Mouse (Mus musculus): ENCODE results near the gene Nf1. TPM values are rescaled to one million over a fixed set of nuclear protein-coding genes. Genes with fewer than 3 reads are reported as not detected.
"Not testable (repeated sequence)": the region's sequence is repeated elsewhere in the genome, so short reads cannot be mapped to it uniquely, and the experiment has no call there.

Nf1 gene
- polyA plus RNA-seq (2017; shearing (Covaris generic)): 1 to 10 TPM; 1.6 to 2.5 TPM

GRCm38 (mm10) chr11:79339234-79339807 is at the start of gene Nf1:
TSS of gene Nf1 (plus strand) at chr11:79339693.
- ATAC-seq: peak; percentile 77

DNA sequence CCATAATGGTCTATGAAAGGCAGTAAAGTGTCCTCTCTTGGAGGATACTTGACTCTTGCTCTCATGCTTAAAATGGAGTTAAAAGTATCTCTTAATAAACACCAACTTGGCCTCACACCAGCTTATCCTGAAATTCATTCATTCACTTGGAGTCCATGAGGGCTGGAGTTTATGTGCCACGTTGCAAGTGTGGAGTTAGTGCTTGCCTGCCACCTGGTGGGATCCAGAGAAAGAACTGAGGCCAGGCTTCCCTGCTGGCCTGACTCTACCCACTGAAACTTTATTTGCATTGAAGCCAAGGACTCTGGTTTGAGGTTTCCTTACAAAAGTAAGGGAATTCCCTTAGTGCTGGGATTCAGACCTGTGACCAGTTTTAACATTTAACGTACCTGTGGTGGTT is 49.0 kb upstream of the Nf1 start:
- ATAC-seq: no peak

- ATAC-seq: no peak
Observed at GRCm38 (mm10) chr11:79291651-79292050, 47.8 kb upstream of the Nf1 start.

DNA sequence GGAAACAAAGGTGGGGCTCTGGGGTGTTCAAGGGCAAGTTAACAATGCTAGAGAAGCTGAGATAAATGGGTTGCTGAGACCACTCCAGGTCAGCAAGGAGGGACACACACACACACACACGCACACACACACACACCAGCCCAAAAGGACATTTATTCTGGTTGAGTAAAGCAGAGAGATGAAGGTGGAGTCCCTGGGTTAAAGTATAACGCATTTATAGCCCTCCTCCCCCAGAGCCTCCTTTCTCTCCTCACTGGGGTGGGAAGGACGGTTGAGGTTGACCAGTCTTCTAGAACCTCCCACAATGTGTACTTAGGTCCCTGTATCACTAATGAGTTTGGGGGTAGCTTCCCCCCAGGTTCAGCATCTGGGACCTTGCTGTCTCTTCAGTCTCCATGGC is 47.4 kb upstream of the Nf1 start:
- no peak for ATAC-seq

DNA sequence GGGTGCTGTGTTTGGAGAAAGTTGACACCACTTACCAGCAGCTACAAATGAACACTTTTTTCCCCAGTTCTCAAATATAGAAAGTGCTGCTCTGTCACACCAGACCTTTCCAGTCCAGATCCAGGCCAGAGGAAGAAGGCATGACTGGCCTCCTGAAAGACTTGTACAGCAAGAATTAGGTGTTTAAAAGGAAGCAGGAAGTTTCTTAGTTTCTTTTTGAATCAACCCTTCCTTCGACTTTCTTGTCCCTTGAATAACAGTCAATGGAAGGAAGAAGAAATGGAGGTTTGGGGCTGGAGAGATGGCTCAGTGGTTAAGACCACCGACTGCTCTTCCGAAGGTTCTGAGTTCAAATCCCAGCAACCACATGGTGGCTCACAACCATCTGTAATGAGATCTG is 46.5 kb upstream of the Nf1 start:
- no peak for ATAC-seq

GRCm38 (mm10) chr11:79293971-79294370 is 45.5 kb upstream of the Nf1 start:
- no peak for ATAC-seq

DNA sequence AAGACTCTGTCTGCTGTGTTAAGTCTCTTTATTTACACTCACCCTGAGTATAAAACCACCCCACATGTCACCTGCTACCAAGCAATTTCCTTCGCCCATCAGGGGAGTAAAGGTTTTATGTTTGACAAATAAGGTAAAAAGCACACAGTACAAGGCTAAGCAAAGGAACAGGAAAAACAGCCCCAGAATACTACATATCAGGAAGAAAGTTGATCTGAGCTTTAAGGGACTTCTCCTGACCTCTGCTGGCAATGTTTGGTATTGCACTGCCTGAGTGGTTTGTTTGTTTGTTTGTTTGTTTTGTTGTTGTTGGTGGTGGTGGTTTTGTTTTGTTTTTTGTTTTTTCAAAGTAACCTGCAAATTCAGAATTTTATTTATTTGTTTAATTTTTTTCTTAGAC is 43.3 kb upstream of the Nf1 start:
- ATAC-seq: no peak

DNA sequence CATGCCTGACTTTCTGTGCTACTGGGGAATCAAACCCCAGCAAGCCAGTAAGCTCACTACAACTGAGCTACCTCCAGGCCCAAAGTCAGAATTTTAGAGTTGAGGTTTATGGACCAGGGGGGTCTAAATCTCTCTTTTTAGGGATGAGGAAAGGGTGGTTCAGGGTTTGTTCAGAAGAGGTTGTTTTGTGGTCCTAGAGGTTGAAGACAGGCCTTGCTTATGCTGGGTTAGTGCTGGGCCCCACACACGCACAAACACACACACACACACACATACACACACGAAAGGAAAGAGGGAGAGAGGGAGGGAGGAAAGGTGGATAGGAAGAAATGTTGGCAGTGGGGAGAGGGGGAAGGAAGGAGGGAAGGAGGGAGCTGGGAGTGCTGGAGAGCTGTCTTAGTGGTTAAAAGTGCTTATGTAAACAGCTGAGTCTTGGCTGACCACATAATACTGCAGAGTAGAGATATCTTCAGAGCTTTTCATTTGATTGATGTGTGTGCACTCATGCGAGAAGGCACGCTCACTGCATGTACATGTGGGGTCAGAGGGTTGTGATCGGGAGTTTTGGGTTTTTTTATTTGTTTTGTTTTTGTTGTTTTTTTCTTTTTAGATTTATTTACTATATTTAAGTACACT is 42.5 kb upstream of the Nf1 start, which contains the start of gene Gm9964:
Gene Gm9964 (minus strand): TSS at position 51 of the 636 bp plus-strand sequence.
- ATAC-seq: no peak

DNA sequence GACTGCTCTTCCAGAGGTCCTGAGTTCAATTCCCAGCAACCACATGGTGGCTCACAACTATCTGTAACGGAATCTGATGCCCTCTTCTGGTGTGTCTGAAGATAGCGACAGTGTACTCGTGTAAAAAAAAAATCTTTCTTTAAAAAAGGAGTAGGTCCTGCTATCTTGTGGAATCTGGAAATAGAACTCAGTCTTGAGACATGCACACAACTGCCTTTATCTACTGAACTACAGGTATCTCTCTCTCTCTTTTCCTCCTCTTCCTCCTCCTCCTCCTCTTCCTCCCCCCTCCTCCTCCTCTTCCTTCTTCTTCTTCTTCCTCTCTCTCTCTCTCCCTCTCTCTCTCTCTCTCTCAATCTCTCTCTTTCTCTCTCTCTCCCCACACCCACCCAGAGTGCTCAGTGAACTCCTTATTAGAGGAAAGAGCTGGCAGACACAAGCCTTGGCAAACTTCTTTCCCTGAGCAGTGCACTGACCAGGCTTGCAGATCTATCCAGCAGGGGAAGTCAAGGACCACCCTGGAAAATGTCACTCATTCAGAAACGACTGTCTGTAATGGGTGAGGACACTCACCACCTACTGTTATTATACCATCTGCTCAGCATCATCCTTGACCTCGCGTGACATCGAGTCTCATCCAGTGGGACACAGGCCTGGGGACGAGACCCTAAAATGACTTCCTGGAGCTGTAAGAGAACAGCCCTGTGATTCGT is 39.6 kb upstream of the Nf1 start:
- no peak for ATAC-seq

DNA sequence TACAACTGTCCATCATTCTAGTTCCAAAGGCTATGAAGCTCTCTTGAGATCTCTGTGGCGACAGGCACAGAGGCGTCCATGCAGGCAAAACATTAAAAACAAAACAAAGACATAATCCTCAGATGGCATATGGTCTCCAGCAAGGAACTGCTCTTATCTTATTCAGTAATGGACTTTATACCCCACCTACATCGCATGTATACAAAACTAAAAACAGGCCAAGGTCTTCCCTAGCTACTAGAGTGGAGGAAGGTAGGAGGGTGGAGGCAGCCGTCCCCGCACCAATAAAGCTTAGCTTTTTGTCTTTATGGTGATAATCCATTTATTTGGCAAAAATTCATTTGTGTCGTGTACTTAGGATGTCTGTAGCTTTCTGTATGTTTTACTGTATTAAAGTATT is 36.4 kb upstream of the Nf1 start:
- no peak for ATAC-seq

DNA sequence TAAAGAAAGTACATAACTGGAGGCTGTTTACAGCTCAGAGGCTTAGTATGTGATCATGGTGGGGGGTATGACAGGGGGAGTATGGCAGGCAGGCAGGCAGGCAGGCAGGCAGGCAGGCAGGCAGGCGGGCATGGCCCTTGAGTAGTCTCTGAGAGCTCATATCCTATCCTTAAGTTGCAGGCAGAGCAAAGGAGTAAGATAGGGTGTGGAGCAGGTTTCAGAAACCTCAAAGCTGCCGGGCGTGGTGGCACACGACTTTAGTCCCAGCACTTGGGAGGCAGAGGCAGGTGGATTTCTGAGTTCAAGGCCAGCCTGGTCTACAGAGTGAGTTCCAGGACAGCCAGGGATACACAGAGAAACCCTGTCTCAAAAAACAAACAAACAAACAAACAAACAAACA is 35.2 kb upstream of the Nf1 start:
- ATAC-seq: not testable (repeated sequence)

GRCm38 (mm10) chr11:79305697-79306340 is 33.7 kb upstream of the Nf1 start:
- no peak for ATAC-seq

GRCm38 (mm10) chr11:79306510-79306909 is 33.0 kb upstream of the Nf1 start:
- no peak for ATAC-seq

DNA sequence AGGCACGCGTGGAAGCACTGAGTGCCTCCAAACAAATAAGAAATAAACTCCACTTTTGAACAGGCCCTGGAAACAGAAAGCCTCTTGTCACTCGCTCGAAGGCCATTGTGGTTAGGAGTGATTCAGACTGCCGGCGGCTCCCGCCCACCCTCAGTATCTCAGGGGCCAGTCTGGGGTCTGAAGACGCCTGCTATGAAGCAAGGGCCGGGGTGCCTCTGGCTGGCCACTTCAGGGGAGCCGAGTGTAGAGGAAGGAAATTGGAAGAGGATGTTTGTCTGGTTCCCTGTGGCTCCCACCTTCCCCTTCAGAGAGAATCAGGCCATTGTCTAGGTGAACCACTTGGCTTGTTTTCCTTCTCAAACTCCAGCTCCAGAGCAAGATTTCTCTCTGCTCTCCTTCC is 32.5 kb upstream of the Nf1 start:
- ATAC-seq: no peak

- ATAC-seq: no peak
Observed at GRCm38 (mm10) chr11:79307560-79308200, 31.8 kb upstream of the Nf1 start.

- no peak for ATAC-seq
Observed at GRCm38 (mm10) chr11:79310467-79310866, 29.0 kb upstream of the Nf1 start.

DNA sequence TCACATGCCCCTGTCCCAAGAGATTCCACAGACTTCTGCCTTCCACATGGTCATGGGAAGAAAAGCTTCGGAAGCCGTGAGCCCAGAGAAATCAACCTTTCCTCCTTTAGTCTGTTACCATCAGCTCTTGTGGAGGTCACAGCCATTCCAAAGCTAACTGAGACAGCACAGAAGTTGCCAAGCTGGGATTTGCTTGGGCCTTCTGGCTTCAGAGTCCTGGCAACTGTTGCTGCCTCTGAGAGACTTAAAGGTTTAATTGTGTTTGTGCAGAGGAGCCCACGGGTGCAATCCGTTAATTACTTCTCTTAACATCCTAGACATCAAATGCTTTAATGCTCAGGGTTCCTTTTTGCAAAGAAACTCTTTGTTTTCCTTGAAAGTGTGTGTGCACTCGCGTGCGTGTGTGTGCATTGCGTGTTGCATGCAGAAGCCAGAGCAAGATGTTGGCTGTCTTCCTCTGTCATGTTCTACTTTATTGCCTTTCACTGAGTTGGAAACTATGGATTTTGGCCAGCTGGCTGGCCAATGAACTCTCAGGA is 22.6 kb upstream of the Nf1 start:
- no peak for ATAC-seq

DNA sequence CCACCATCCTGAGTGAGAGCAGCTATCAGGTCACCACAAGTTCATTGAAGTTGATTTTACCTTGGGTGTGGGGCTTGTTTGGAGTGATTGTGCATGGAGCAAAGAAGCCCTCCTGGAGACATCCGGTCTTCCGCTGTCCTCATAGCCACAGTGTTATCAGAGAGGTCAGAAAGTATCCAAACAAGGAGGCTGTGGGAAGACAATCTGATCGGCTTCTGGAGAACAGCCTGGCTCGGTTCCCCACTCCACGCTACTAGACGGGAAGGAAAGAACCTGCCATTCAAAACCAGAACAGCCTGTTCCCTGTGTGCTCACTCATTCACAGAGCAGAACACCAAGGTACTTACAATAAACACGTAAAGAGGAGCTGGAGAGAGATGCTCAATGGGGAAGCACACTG is 19.7 kb upstream of the Nf1 start:
- ATAC-seq: no peak

DNA sequence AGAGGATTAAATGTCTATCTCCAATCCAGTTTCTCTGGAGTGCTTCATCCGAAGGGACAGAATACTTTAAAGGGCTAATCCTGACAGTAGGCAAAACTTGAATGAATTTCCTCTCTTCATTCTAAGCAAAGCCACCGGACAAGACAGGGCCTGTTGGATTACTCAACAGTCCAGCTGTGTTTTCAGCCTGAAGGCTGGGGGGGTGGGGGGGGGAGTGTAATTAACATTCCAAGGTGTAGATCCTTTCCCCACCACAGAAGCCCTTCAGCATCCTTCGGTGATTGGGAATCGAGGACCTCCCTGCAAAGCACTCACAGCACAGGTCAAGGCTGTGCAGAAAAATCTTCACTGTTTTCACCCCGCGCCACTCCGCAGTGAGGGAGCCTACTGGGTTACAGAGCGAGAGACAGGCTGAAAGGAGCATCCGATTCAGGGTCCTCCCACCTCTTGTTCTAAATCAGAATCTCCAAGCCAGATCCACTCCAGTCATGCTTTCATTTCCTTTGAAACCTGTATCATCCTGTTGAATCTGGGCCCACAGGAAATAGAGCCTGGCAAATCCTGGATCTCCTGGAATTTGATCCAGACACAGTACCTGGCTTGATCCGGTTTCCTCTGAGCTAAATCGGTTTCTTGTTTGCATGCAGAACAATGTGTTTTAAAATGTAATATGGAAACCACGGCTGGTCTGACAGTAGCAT is 15.4 kb upstream of the Nf1 start:
- ATAC-seq: no peak

- ATAC-seq: no peak
Observed at GRCm38 (mm10) chr11:79325663-79326062, 13.8 kb upstream of the Nf1 start.

DNA sequence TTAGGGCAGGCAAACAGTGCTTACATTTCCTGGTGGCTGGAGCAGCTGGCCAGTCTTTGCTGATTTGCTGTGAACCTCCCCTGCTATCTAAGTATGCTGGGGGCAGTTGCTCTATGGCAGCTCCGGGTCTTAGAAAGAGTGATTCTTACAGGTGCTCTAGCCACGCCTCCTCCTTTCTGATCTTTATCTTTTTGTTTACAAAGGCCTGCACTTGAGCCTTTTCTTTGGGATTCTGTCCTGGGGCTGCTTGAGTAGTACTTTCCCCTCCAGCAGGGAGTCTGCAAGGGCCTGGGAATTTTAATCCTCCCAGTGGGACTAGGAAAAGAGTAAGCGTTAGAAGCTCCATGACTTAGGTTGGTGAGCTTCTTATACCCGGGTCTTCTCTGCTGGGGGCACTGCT is 12.4 kb upstream of the Nf1 start:
- no peak for ATAC-seq

DNA sequence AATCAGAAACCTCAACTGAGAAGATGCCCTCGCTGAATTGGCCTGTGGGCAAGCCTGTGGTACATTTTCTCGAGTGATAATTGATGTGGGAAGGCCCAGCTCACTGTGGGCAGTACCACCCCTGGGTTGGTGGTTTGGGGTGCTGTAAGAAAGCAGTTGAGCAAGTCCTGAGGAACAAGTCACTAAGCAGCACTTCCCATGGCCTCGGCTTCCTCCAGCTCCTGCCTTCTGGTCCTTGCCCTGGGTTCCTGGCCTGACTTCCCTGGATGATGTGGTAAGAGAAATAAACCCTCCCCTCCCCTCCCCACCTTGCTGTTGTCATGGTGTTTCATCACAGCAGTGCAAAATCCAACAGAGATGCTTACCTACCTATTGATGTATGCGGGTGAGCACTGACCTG is 11.4 kb upstream of the Nf1 start:
- ATAC-seq: no peak
